Mouse (Mus musculus): ENCODE data around the gene Kdm4c. TPM values are rescaled to one million over a fixed set of nuclear protein-coding genes. Genes with fewer than 3 reads are reported as not detected.

The Kdm4c gene
- polyA plus RNA-seq, 1 experiment, result 1.9 TPM

DNA sequence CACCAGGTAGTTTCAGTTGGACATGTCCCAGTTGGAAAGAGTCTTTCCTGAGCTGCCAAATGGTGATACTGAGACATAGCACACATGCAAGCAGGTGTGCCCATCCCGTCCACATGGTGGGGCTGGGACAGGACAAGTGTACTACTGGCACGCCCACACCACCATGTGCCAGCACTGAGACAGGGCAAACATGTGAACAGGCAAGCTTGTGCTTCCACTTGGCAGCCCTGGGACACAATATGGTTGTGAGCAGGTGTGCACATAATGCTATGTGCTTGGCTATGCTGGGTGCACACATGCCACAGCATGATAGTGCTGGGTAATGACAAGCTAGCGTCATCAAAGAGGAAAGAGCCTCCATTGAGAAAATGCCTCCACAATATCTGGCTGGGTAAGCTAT is 8.8 kb upstream of the Kdm4c start:
- H3K4me3 ChIP-seq (ENCODE audit: control insufficient read depth, low read depth, low read length), result no peak overlapping the region
- H3K36me3 ChIP-seq (ENCODE audit: control insufficient read depth, insufficient read depth, low read length), result no peaks in the 10 kb centered on the region
- TF ChIP-seq CTCF (IDR thresholded peaks at IDR 0.05; ENCODE audit: control insufficient read depth, insufficient read depth, insufficient replicate concordance, low read depth, low read length), result no peak
- TF ChIP-seq POLR2A (IDR thresholded peaks at IDR 0.05; ENCODE audit: control insufficient read depth, low read depth, low read length), result no peak
- H3K27me3 ChIP-seq (ENCODE audit: control insufficient read depth, insufficient read depth, low read length), result no peaks in the 10 kb centered on the region
- H3K4me1 ChIP-seq (ENCODE audit: control insufficient read depth, insufficient read depth, low read length), result no peaks in the 10 kb centered on the region
- H3K27ac ChIP-seq (ENCODE audit: control insufficient read depth, insufficient read depth, low read depth, low read length), result no peak overlapping the region

DNA sequence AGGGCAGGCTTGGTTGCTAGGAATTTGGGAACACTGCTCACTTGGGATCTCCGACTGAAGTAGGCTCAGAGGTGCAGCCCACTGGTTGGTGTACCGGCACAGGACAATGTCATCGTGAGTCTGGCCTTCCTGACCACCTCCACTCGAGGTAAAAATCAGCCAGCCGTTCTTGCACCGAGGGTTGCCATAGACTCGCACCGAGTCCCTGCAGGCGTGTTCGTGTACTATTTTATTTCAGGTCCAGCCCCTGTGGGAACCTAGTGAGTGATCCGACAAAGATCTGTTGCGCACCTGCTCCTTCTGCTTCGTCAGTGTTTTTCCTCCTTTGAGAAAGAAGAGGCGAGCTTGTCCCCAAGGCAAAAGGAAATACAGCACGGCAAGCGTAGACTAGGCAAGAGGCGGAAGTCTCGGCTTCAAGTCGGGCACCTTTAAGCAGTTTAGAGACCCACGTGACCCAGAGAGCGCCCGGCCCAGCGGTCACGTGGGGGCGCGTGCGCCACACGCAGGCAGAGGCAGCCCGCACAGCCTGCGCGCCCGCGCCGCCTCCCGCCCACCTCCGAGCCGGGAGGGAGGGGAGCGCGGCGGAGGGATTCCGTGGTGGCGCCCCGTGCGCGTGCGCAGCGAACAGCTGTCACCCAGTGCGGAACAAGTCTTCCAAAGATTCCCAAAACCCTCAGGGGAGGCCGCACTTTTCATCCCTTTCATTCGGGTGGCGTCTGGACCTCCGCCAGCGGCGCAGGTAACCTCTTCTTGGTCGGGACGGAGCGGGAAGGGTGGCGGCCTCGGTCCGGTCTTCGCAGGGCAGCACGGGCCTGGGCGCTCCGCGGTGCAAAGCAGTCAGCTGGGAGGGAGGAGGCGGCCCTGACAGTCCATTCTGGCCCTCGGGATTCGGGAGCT is 9.3 kb downstream of the Kdm4c start:
- Histone ChIP-seq H3K4me3 (ENCODE audit: control insufficient read depth, low read depth, low read length) (peak overlapping the region; percentile 94), H3K36me3 (ENCODE audit: control insufficient read depth, insufficient read depth, low read length) (no peaks in the 10 kb centered on the region), H3K27ac (ENCODE audit: control insufficient read depth, insufficient read depth, low read depth, low read length) (peak overlapping the region; percentile 87), H3K4me1 (ENCODE audit: control insufficient read depth, insufficient read depth, low read length) (no peaks in the 10 kb centered on the region; the same call in 1 of the 2 replicates), H3K27me3 (ENCODE audit: control insufficient read depth, insufficient read depth, low read length) (no peaks in the 10 kb centered on the region)
- TF ChIP-seq CTCF (IDR thresholded peaks at IDR 0.05; ENCODE audit: control insufficient read depth, insufficient read depth, insufficient replicate concordance, low read depth, low read length) (no peak), POLR2A (IDR thresholded peaks at IDR 0.05; ENCODE audit: control insufficient read depth, low read depth, low read length) (peak; percentile 97)

DNA sequence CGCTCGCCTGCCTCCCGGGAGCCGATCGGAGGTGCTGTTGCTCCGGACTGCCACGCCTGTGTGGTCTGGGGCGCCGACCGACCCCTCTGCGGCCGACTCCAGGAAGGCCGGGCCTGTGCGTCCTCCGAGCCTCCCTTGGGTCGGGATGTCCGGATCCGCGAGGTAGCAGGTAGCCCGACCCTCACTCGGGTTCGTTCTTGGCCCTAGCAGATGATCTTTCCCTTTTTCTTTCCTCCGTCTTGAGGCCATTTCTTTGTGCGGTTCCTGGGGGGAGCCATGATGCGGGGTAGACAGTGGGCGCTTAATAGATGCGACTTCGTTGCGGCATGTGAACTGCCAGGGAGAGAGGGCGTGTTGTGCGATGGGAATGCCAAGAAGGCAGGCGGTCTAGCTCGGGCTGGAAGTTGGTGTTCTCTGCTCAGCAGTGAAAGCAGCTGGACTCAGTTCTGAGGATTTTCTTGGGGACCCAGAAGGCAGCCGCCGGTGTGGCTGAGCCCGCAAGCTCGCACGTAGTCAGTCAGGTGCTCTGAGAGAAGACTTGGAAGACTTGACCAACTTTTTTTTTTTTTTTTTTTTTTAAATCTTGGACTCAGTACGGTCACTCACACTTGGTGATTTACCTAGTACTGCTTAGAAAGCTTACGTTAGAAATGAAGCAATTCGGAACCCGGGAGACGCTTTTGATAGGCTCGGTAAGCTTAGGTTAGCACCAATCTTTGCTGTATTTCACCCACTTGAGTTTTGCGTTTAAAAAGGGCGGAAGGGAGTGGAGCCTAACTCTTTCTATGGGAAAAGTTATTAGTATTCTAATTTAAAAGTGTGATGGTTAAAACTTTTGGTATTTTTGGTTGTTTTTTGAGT is 10.2 kb downstream of the Kdm4c start:
- peak overlapping the region; percentile 87 for H3K27ac ChIP-seq (ENCODE audit: control insufficient read depth, insufficient read depth, low read depth, low read length)
- peak overlapping the region; percentile 94 for H3K4me3 ChIP-seq (ENCODE audit: control insufficient read depth, low read depth, low read length)
- no peaks in the 10 kb centered on the region for H3K36me3 ChIP-seq (ENCODE audit: control insufficient read depth, insufficient read depth, low read length)
- H3K4me1 ChIP-seq (ENCODE audit: control insufficient read depth, insufficient read depth, low read length), result no peaks in the 10 kb centered on the region; the same call in 1 of the 2 replicates
- no peaks in the 10 kb centered on the region for H3K27me3 ChIP-seq (ENCODE audit: control insufficient read depth, insufficient read depth, low read length)
- TF ChIP-seq POLR2A (IDR thresholded peaks at IDR 0.05; ENCODE audit: control insufficient read depth, low read depth, low read length), result 0 out of 2 replicates have a peak, but pooled peaks have one; percentile 17
- TF ChIP-seq CTCF (IDR thresholded peaks at IDR 0.05; ENCODE audit: control insufficient read depth, insufficient read depth, insufficient replicate concordance, low read depth, low read length), result no peak

DNA sequence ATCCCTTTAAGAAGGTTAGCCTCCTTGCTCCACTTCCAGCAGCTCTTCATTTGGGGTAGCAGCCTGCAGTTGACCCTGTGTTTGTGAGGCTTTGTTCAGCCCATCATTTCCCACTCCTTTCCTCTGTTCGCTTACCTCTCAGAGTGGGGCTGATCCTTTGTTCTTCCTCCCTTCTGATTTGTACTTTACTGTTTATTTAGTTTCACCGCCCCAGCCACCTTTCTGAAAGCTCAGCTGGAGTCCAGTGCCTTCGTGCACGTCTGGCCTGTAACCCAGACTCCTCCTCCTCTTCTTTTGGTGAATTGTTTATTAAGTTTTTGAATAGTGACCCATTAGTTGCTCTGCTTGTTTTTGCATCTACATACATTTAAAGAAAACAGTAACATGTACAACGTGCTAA is 15.6 kb downstream of the Kdm4c start:
- TF ChIP-seq POLR2A (IDR thresholded peaks at IDR 0.05; ENCODE audit: control insufficient read depth, low read depth, low read length) (no peak), CTCF (IDR thresholded peaks at IDR 0.05; ENCODE audit: control insufficient read depth, insufficient read depth, insufficient replicate concordance, low read depth, low read length) (no peak)
- Histone ChIP-seq H3K27ac (ENCODE audit: control insufficient read depth, insufficient read depth, low read depth, low read length) (no peak overlapping the region), H3K27me3 (ENCODE audit: control insufficient read depth, insufficient read depth, low read length) (no peaks in the 10 kb centered on the region), H3K4me1 (ENCODE audit: control insufficient read depth, insufficient read depth, low read length) (no peaks in the 10 kb centered on the region; the same call in 1 of the 2 replicates), H3K4me3 (ENCODE audit: control insufficient read depth, low read depth, low read length) (no peak overlapping the region), H3K36me3 (ENCODE audit: control insufficient read depth, insufficient read depth, low read length) (no peaks in the 10 kb centered on the region)

DNA sequence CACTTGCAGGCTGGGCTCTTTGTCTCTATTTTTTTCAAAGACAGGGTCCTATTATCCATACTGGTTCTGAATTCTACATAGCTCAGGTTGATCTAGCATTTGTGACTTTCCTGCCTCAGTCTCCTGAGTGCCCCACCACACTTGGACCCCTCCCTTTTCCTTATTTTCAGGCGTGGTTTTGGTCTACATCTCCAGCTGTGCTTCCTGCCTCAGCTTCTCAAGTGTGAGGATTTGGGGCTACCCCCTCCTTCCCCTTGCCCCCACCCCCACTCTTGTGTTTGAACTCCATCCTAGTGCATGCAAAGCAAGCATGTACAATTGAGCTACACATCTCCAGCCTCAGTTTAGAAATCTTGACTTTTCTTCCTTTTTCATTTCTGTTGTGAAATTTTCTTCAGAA is 16.2 kb downstream of the Kdm4c start:
- no peaks in the 10 kb centered on the region for H3K4me1 ChIP-seq (ENCODE audit: control insufficient read depth, insufficient read depth, low read length)
- H3K27ac ChIP-seq (ENCODE audit: control insufficient read depth, insufficient read depth, low read depth, low read length), result no peak overlapping the region
- H3K4me3 ChIP-seq (ENCODE audit: control insufficient read depth, low read depth, low read length), result no peak overlapping the region
- TF ChIP-seq POLR2A (IDR thresholded peaks at IDR 0.05; ENCODE audit: control insufficient read depth, low read depth, low read length) (no peak), CTCF (IDR thresholded peaks at IDR 0.05; ENCODE audit: control insufficient read depth, insufficient read depth, insufficient replicate concordance, low read depth, low read length) (no peak)
- H3K27me3 ChIP-seq (ENCODE audit: control insufficient read depth, insufficient read depth, low read length), result no peaks in the 10 kb centered on the region
- H3K36me3 ChIP-seq (ENCODE audit: control insufficient read depth, insufficient read depth, low read length), result no peaks in the 10 kb centered on the region

DNA sequence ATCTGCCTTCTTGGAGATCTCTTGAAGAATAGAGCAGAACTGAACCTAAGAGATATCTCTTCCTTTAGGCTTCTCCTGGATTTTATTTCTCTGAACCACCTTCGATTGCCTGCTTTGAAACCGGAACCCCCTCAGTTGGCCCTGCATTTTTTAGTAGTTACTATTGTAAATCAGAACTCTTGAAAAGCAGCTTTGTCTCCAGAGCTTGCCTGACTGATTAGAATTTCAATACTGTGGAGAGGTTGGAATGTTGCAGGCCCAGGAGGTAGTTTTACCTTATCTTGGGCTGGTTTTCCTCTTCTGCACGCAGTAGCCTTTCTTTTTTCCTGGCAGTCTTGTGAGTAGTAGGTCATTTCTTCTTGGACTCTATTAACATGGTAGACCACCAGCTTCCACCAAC is 17.0 kb downstream of the Kdm4c start:
- H3K27me3 ChIP-seq (ENCODE audit: control insufficient read depth, insufficient read depth, low read length), result no peaks in the 10 kb centered on the region
- TF ChIP-seq POLR2A (IDR thresholded peaks at IDR 0.05; ENCODE audit: control insufficient read depth, low read depth, low read length) (no peak), CTCF (IDR thresholded peaks at IDR 0.05; ENCODE audit: control insufficient read depth, insufficient read depth, insufficient replicate concordance, low read depth, low read length) (no peak)
- no peak overlapping the region for H3K27ac ChIP-seq (ENCODE audit: control insufficient read depth, insufficient read depth, low read depth, low read length)
- H3K36me3 ChIP-seq (ENCODE audit: control insufficient read depth, insufficient read depth, low read length), result no peaks in the 10 kb centered on the region
- no peaks in the 10 kb centered on the region for H3K4me1 ChIP-seq (ENCODE audit: control insufficient read depth, insufficient read depth, low read length)
- no peak overlapping the region for H3K4me3 ChIP-seq (ENCODE audit: control insufficient read depth, low read depth, low read length)

DNA sequence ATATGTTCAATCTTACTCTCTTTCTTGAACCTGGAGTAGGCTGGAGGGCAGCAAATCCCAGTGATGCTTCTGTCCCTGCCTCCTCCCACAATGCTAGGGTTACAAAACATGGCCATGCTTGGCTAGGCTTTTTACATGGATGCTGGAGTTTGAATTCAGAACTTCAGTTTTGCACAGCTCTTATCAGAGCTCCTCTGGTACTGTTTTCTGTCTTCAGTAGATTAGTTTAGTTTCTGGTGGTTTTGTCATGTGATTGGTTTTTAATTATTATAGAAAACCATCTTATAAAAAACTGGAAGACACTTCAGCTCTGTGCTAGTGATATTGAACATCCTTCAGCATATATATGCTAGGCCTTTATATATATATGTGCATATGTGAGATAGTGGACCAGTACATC is 19.6 kb downstream of the Kdm4c start:
- Histone ChIP-seq H3K4me3 (ENCODE audit: control insufficient read depth, low read depth, low read length) (no peak overlapping the region), H3K36me3 (ENCODE audit: control insufficient read depth, insufficient read depth, low read length) (no peaks in the 10 kb centered on the region), H3K27me3 (ENCODE audit: control insufficient read depth, insufficient read depth, low read length) (no peaks in the 10 kb centered on the region), H3K4me1 (ENCODE audit: control insufficient read depth, insufficient read depth, low read length) (no peaks in the 10 kb centered on the region), H3K27ac (ENCODE audit: control insufficient read depth, insufficient read depth, low read depth, low read length) (no peak overlapping the region)
- TF ChIP-seq CTCF (IDR thresholded peaks at IDR 0.05; ENCODE audit: control insufficient read depth, insufficient read depth, insufficient replicate concordance, low read depth, low read length) (no peak), POLR2A (IDR thresholded peaks at IDR 0.05; ENCODE audit: control insufficient read depth, low read depth, low read length) (no peak)
